Mouse (Mus musculus) testis, postnatal 10 days (tissue): ENCODE results near the gene Galnt3.

Experiments
- DNase-seq: peaks from one replicate; pipeline ENCODE4 v3.0.0; 2021; ENCODE audit warnings: low spot score

Gene Galnt3

DNA sequence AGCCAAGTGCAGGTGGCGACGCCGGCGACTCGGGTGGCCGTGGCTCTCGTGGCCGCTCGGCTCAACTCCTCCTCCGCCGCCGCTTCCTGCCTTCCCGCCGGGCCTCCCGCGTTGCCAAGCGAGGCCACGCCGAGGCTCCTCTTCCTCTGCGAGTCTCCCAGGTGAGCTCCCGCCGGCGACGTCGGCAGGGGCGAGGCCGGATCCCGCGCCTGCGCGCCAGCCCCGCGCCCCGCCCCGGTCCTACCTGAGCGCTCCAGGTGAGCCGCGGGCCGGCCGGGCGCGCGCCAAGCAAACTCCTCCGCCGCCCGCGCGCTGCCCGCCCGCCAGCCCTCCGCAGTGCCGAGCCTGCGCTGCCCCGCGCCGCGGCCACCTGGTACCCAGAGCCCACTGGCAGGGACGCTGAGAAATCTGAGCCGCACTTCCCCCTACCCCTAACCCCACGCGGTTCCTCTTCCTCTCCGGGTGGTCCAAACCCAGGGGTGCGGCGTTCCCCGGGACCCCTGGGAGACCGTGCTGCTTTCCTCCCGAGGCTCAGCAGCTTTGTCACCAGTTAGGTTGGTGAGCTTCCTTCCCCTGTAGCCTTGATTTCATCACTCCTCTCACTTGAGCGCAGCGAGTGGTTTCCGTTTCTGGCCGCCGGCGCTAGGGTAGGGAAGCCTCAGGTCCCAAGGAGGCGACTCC lies at the start of gene Galnt3:
Gene Galnt3 (minus strand): TSS at position 404 of the 681 bp plus-strand sequence.
- peak; percentile 50 for DNase-seq

GRCm38 (mm10) chr2:66173134-66173533 lies 48.3 kb upstream of the Galnt3 start:
- DNase-seq = no peak

DNA sequence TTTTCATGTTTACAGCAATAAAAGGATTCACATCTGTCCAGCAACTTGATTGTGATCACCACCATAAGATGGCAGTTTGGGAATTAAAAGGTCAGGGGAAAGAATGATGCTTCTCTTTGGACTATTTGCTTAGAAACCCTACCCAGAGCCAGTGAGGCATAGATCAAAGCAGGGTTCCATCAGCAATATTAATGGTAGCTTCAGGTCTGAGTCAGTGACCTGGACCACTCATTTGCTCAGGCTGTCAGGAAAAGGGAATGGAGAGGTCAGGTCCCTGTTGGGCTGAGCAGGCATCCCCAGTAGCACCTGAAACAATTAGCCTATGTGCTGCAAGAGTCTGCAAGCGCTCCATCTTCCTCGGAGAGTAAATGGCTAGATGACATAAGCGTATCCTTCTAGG lies 46.8 kb upstream of the Galnt3 start:
- no peak for DNase-seq

- DNase-seq = no peak
Measured at GRCm38 (mm10) chr2:66170721-66171120, 45.9 kb upstream of the Galnt3 start.

- no peak for DNase-seq
Measured at GRCm38 (mm10) chr2:66165025-66165424, 40.2 kb upstream of the Galnt3 start.

DNA sequence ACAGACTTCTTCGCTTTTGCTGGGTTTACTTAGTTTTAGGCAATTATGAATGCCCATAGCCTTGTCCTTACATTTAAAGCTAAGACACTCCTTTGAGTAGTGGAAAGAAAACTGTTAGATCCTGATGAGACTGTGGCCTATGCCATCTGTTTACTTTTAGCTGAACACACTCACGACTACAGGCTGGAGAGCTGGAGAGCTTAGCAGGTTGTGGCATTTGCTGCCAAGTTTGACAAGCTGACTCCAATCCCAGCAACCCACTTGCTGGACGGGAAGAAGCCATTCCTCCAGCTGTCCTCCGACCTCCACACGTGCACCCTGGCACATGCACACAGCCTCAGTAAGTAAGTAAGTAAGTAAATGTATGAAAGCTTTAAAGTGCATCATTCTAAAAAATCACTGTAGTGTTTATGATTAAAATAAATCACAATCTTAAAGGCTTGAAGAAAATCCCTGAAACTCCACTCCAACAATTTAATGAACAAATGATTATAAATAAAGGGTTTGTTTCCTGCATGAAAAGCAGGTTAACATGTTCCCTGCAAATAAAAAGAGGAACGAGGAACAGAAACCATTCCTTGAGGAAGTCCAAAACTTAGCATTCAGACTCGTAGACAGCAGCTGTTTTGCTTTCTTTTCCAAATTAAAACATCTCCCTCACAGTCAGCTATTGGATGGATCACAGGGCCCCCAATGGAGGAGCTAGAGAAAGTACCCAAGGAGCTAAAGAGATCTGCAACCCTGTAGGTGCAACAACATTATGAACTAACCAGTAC lies 33.5 kb upstream of the Galnt3 start:
- DNase-seq = no peak

- no peak for DNase-seq
Measured at GRCm38 (mm10) chr2:66151436-66151835, 26.6 kb upstream of the Galnt3 start.

GRCm38 (mm10) chr2:66150531-66150930 lies 25.7 kb upstream of the Galnt3 start:
- no peak for DNase-seq

DNA sequence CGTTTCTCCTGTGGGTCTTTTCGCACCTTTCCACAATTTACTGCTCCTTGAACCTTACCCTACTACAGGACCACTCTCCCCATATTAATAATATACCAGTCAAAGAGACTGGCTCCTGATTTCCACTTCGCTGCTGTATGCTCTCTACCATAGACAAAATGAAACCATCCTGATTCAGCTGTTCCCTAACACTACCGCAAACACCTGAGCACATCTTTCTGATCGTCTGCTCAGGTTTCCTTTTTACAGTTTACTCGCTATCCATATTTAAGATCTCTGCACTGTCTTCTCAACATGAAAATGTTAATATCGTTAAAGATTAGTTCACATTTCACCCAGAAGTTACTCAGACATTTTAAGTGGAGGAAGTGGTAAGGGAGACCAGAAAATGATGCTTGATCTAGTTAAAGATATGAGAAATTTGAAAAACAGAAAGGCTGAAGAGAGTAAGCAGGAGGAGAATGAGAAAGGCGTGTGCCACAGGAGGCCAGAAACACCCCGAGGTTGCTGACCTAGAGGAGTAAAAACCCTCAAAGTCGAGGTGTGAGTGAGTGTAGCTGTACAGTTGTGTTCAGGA lies 23.9 kb upstream of the Galnt3 start:
- no peak for DNase-seq

DNA sequence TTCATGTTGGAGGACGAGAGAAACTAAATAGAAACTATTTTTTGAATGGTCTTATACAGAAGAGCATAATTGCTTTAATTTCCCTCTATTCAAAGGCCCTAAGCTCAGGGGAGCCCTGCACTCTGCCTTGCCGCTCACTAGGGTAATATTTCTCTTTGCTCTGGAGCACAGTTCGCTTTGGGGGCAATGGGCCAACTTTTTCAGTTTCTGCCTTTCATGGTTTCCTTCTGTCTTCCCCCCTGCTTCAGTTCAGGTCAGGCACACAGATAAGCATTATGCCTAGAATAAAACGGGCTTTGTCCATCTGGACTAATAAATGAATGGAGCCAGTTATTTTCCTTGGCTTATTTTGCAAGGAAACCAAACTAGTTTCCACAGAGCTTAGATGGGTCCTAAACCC lies 21.7 kb upstream of the Galnt3 start:
- peak; percentile 42 for DNase-seq

GRCm38 (mm10) chr2:66144770-66145169 lies 20.0 kb upstream of the Galnt3 start:
- no peak for DNase-seq

DNA sequence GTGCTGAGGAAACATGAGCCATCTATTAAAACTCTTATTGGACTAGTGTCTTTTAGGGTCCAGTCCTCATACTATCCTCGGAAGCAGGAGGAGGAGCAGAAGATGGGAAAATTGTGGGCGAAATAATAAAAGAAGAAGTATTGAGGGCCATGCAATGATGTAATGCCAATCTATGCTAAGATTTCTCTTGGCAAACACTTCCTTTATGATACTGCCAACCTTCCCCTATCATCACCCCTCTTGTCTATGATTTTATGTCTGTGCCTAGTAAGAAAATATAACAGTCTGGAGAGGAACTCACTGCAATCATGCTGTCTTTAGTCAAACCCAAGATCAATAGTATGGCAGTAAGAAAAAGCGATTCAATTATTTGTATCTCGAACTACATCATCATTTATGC lies 18.5 kb upstream of the Galnt3 start:
- DNase-seq = no peak

DNA sequence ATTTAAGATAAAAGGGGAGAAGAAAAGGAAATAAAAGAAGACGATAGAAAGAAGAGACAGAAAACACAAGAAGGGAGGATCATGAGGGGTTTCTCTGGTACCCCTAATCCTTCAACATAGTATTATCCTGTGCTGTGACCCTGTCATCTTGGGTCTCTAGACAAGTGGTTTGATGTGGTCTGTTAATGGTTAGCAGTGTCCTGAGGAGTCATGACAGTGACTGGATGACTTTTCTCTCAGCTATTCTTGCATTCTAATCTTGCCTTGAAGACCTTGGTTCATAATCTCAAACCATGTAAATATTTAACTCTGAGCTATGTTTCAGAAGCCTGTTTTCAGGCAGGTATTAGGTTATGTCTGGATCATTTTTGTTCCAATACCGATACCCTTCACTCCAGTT lies 17.9 kb upstream of the Galnt3 start:
- no peak for DNase-seq

GRCm38 (mm10) chr2:66142268-66142667 lies 17.5 kb upstream of the Galnt3 start:
- no peak for DNase-seq

DNA sequence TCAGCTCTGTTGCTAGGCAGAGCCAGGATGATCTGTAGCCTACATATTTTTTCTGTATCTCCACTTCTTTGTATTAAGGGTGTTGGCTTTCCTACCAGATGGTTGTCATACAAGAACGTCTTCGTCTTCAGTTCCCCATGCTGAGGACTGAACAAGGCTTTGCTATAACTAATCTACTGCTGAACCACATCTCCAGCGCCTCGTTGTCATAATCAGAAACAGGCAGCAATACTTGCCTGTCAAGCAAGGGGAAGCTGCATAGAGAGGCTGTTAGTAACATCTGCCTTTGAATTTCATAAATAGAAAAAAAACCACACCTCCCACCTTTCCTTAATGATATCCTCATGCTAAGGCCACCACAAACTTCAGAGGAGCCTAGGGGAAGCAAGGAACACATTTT lies 15.5 kb upstream of the Galnt3 start:
- no peak for DNase-seq

DNA sequence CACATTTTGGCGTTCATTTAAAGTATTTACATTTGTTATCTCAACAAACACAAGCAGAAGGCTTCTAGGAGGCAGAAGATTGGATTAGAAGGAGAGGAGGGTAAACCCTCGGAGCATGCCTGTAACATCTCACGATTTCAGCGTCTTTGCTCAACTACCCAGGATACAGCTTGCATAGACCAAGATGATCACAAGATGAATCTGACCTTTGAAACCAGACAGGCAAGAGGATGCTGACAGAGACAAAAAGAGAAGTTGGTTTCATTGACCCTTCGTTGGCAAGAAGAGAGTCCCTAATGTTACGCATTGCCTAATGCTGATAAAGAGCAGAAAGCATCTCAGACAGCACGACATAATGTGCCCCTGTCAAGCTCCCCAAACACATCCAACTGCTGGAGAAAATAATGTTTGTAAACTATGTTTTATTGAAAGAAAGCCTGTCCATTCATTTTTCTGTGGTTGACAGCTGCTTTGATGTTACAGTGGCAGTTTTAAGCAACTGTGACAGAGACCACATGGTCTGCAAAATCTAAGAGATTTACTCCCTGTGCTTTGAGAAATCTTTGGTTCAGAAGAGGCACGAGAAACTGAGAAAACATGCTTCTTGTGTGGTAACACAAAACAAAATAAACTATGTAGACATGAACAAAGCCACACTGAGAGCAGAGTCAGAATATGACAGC lies 7.2 kb upstream of the Galnt3 start:
- no peak for DNase-seq

DNA sequence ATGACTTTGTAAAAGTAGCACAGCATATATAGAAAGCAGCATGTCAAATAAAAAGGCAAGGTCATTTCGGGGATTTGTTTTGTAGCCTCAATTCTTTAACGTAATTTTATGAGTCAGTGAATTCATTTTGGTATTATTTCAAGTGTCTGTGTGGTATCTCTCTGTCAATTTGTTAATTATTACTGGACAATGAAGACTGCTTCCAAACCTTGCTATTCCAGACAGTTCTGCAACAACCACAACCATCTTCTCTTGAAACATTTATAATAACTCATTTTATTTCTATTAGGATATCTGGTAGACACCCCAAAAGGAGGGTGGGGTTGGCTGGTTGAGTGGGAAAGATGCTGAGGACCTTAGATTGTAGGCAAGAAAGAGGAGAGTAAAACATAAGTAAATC lies 4.1 kb upstream of the Galnt3 start:
- no peak for DNase-seq

DNA sequence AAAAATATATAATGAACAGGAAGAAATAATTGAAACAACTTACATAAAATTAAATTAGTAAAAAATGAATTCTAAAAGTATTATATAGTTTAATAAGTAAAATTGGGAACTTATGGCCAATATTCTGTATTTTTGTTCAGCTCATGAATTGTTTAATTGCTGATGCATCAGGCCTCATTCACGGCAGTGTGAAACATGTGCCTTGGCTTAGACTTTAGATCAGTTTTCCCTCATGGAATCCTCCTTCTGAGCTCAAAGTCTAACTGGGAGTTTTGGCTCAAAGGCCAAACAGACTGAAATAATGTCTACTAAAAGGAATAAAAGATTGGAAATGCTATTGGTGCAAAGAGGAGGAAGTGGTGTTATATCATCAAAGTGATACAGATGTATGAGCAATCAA lies 2.7 kb upstream of the Galnt3 start:
- no peak for DNase-seq

GRCm38 (mm10) chr2:66126936-66127335 lies 2.1 kb upstream of the Galnt3 start:
- DNase-seq = no peak

DNA sequence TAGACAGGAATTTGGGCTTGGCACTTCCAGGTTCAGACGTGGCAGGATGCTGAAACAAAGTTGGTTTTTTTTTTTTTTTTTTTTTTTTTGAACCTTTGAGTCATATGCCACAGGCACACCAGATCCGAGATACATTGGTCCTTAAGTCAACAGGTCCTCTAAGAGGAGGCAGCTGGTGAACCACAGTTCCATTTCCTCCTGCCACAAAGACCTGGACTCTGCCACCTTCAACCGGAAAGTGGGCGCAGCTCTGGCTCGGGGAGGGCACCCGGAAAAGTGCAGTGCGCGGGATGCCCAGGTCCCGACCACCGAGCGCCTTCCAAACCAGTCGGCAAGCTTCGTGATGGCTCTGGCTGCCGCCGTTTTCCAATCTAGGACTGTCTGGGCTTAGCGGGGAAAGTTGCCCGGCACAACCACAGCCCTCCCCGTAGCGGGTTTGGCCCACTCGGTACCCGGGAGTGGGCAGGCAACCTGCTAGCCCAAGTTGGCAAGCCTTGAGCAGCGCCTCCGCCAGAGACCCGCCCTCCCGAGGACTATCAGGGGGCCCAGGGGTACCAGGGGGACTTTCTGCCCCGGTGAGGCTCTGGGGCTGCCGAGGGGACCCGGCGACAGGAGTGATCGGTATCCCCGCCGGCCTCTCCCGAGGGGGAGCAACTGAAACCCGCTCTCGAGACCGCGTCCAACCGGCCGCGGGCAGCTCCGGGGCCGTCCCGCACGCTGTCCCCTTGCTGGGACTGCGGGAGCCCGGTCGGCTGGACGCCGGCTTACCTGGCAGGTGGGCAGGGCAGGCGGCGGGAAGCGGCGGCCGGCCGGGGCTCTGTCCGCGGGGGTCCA lies 821 bp downstream of the Galnt3 start:
- peak; percentile 44 for DNase-seq

- DNase-seq = no peak
Measured at GRCm38 (mm10) chr2:66117686-66118085, 7.1 kb downstream of the Galnt3 start.
